Mouse (Mus musculus) E14TG2a.4 (cell line): ENCODE results near the gene Prr3.

Experiments used
- CTCF ChIP-seq: conservative IDR thresholded peaks from 2 replicates; pipeline ENCODE4 v1.5.1; 2014; ENCODE audit warnings: low read length
- NANOG ChIP-seq: IDR thresholded peaks from 2 replicates; pipeline ENCODE4 v1.6.1; 2014; ENCODE audit warnings: borderline replicate concordance, low read length, mixed read lengths
- POU5F1 ChIP-seq: IDR thresholded peaks from 2 replicates; pipeline ENCODE4 v1.6.1; 2014; ENCODE audit warnings: low read length, borderline replicate concordance

GRCm38 (mm10) chr17:35997713-35998510 is 17.9 kb upstream of the Prr3 start:
- no peak for TF ChIP-seq CTCF
- no peak for TF ChIP-seq POU5F1
- no peak for TF ChIP-seq NANOG
